Mouse (Mus musculus) kidney, embryonic 16.5 days (tissue): ENCODE measurements around the gene Ttc3. TPM values are rescaled to one million over a fixed set of nuclear protein-coding genes. Genes with fewer than 3 reads are reported as not detected.

Experiments
- ATAC-seq: fragments of 200-750 bp; cut with Nextera tagmentation; 2 replicates; pipeline ENCODE4 v1.8.0; 2017; ENCODE audit warnings: moderate TSS enrichment; ENCODE audit not compliant: low FRiP score, low TSS enrichment
- H3K27ac ChIP-seq: fragments of 300-500 bp; sonication (generic); 2 replicates; pipeline ENCODE4 v1.5.1; 2014; ENCODE audit warnings: low read length
- H3K27me3 ChIP-seq: fragments of 300-500 bp; sonication (generic); 2 replicates; pipeline ENCODE4 v1.6.1; 2014; ENCODE audit warnings: low read length, control low read depth, mixed read lengths; ENCODE audit not compliant: insufficient read depth
- H3K36me3 ChIP-seq: fragments of 300-500 bp; sonication (generic); 2 replicates; pipeline ENCODE4 v1.6.1; 2014; ENCODE audit warnings: low read length, control low read depth, mixed read lengths; ENCODE audit not compliant: insufficient read depth
- H3K4me1 ChIP-seq: fragments of 300-500 bp; sonication (generic); 2 replicates; pipeline ENCODE4 v1.6.1; 2014; ENCODE audit warnings: low read length, control low read depth, mixed read lengths; ENCODE audit not compliant: insufficient read depth
- H3K4me2 ChIP-seq: fragments of 300-500 bp; sonication (generic); replicated peaks from 2 replicates; pipeline ENCODE4 v1.6.1; 2014; ENCODE audit warnings: low read depth, low read length
- H3K4me3 ChIP-seq: fragments of 300-500 bp; sonication (generic); 2 replicates; pipeline ENCODE4 v1.5.1; 2014; ENCODE audit warnings: mild to moderate bottlenecking, low read length
- H3K9ac ChIP-seq: fragments of 300-500 bp; sonication (generic); replicated peaks from 2 replicates; pipeline ENCODE4 v1.6.1; 2014; ENCODE audit warnings: low read length
- H3K9me3 ChIP-seq: fragments of 300-500 bp; sonication (generic); 2 replicates; pipeline ENCODE4 v1.6.1; 2016; ENCODE audit warnings: low read length, control low read depth
- WGBS: fragments of 180-500 bp; shearing (Covaris S2); extraction: QIAGEN DNeasy Blood & Tissue Kit; methylation state at CpG from one replicate; pipeline ENCODE4 v1.1.7; 2014; 5-methylcytosine and 5-hydroxymethylcytosine counted together
- polyA plus RNA-seq: library from polyadenylated mRNA; unstranded; fragments of >200 nt; fragmentation: Nextera tagmentation; extraction: Ambion mirVana; gene quantifications from 2 replicates; pipeline ENCODE4 v1.2.1, GENCODE M21; 2015

The Ttc3 gene
- polyA plus RNA-seq, 1 experiment from 2014 or later, result 201 TPM

DNA sequence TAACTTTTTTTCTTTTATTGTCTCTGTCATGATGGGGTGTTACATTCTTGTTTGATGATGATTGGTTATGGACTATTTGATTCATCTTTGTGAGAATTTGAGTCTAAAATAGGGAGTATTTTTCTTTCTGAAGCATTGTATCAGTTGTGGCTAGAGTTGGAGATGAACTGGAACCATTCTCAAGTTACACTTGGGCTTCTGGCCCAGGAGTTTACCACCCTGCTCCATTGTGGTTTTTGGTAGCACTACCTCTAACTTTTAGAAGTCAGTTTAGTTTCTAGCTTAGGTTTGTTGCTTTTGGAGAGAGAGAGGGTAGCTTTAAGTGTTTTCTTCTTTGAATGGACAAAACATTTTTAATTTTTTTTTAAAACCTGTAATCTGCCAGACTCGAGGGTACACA is 9.0 kb downstream of the Ttc3 start:
- Histone ChIP-seq H3K9me3 (no peaks in the 10 kb centered on the region), H3K4me3 (no peak overlapping the region), H3K27me3 (no peaks in the 10 kb centered on the region), H3K27ac (no peak overlapping the region), H3K4me1 (peaks cover 4% of the 10 kb centered on the region; the same call in 1 of the 2 replicates), H3K36me3 (no peaks in the 10 kb centered on the region), H3K9ac (no peak overlapping the region), H3K4me2 (no peak overlapping the region)
- 74% methylated on average over 1 of the region's 1 CpGs for WGBS
- ATAC-seq, result no peak

DNA sequence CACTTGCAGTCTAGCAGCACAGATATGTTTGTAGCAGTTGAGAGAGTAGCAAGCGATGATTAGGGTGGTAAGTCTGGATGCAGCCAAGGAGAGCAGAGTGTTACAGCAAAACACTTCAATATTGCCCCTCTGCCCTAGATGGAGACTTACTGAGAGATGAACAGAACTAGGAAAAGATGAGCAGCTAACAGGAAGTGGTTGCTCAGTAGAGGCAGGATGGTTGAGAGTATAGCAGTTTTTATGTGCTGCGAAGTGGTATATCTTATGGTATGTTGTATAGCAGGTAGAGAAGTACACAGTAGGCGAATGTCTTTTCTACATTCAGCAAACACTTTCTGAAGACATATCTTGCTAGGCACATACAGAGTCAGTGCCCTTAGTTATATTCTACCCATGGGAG is 12.9 kb downstream of the Ttc3 start:
- H3K27me3 ChIP-seq, result no peaks in the 10 kb centered on the region
- H3K4me1 ChIP-seq, result no peaks in the 10 kb centered on the region
- H3K36me3 ChIP-seq, result no peaks in the 10 kb centered on the region
- no peak overlapping the region for H3K27ac ChIP-seq
- no peak overlapping the region for H3K4me3 ChIP-seq
- 96% methylated on average over 3 of the region's 3 CpGs for WGBS
- no peaks in the 10 kb centered on the region for H3K9me3 ChIP-seq
- H3K4me2 ChIP-seq, result no peak overlapping the region
- no peak for ATAC-seq
- H3K9ac ChIP-seq, result no peak overlapping the region

DNA sequence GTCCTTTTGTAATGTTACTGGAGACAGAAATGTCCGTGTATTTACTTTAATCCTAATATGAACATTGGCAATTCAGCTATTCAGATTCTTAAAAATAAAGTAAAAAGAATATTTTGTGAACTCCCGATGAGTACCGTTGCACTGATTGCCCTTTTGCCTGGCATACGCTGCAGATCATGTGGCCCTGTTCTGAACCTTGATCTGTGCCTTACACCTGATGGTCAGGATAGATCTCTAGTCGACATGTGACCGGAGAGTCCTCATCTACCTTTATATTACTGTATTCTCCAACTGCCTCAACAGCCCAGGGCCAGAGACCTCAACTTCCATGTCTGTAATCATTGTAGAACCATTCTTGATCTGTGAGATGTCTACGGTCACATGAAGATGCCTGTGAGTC is 17.3 kb downstream of the Ttc3 start:
- H3K27me3 ChIP-seq, result no peaks in the 10 kb centered on the region
- no peak overlapping the region for H3K9ac ChIP-seq
- 0 out of 2 replicates have a peak, but pooled peaks cover 3% of the 10 kb centered on the region for H3K36me3 ChIP-seq
- H3K4me3 ChIP-seq, result no peak overlapping the region
- no peak for ATAC-seq
- no peak overlapping the region for H3K27ac ChIP-seq
- WGBS, result 96% methylated on average over 7 of the region's 7 CpGs
- no peak overlapping the region for H3K4me2 ChIP-seq
- no peaks in the 10 kb centered on the region for H3K9me3 ChIP-seq
- no peaks in the 10 kb centered on the region for H3K4me1 ChIP-seq

DNA sequence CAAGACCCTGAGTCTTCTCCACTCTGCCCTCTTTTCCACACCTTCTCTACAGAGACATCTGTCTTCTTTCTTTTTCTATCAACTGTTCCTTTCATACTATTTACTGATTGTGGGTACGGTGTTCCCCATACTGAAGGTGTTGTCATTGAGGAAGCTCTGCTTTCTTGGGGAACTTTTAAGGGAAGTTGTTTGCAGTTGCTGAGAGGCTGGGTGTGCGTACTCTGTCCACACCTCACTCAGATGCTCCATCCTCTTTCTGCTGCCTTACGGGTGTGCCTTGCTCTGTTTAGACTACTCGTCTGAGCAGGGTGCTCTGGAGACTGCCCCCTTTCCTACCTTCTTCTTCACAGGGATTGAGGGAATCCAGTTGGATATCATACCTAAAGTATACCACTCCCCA is 21.9 kb downstream of the Ttc3 start:
- H3K4me3 ChIP-seq, result no peak overlapping the region
- no peak for ATAC-seq

DNA sequence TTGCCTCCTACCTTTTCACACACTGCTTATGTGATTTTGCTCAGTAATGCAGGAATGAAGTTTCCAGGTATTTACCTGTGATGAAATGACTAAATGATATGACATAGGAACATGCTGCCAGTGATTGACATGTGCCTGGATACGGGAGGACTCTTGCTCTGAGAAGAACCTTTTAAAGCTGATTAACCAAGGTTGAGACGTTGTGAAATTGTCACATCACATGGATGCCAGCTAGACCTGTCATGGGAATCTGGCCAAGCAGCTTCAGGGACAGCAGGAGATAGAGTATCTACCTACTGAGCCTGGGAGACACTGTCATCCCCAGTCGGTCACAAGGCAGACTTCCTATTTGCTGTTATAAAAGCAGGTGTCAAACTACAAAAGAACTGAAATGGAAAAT is 24.6 kb downstream of the Ttc3 start:
- no peak overlapping the region for H3K4me2 ChIP-seq
- no peak overlapping the region for H3K27ac ChIP-seq
- ATAC-seq, result no peak
- H3K9me3 ChIP-seq, result no peaks in the 10 kb centered on the region
- H3K36me3 ChIP-seq, result peaks cover 15% of the 10 kb centered on the region; the same call in 1 of the 2 replicates
- no peak overlapping the region for H3K4me3 ChIP-seq
- H3K27me3 ChIP-seq, result no peaks in the 10 kb centered on the region
- peaks cover under 1% of the 10 kb centered on the region; the same call in 1 of the 2 replicates for H3K4me1 ChIP-seq
- H3K9ac ChIP-seq, result no peak overlapping the region
- WGBS, result 79% methylated on average over 3 of the region's 3 CpGs

More for the DNA sequence above, 21.9 kb downstream of the Ttc3 start:
- no peak overlapping the region for H3K9ac ChIP-seq
- WGBS, result 90% methylated on average over 4 of the region's 4 CpGs
- H3K9me3 ChIP-seq, result no peaks in the 10 kb centered on the region
- H3K4me2 ChIP-seq, result no peak overlapping the region
- no peaks in the 10 kb centered on the region for H3K4me1 ChIP-seq
- H3K27ac ChIP-seq, result no peak overlapping the region
- H3K27me3 ChIP-seq, result no peaks in the 10 kb centered on the region
- H3K36me3 ChIP-seq, result peaks cover 15% of the 10 kb centered on the region; the same call in 1 of the 2 replicates

DNA sequence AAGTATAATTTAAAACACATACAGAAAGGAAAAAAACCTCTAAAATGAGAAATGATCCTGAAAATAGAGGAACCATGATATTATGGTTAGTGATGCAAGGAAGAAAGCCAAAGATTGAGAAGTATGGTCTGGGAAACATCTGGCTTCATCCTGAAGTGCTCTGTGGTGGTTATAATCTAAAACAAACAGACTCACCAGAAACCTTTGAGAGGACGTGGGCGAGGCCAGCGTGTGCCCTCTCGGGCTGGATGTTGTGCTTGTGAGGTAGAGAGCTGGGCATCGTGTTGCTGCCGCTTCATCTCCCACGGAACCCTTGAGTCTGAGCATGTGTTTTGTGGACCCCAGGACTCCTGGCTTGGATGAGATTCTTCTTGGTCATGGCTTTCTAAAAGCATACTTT is 26.2 kb downstream of the Ttc3 start:
- Histone ChIP-seq H3K4me2 (no peak overlapping the region), H3K4me3 (no peak overlapping the region), H3K36me3 (peaks cover 15% of the 10 kb centered on the region; the same call in 1 of the 2 replicates), H3K4me1 (peaks cover 13% of the 10 kb centered on the region), H3K27ac (no peak overlapping the region), H3K27me3 (no peaks in the 10 kb centered on the region), H3K9ac (no peak overlapping the region), H3K9me3 (no peaks in the 10 kb centered on the region)
- WGBS, result 79% methylated on average over 7 of the region's 7 CpGs
- ATAC-seq, result no peak

DNA sequence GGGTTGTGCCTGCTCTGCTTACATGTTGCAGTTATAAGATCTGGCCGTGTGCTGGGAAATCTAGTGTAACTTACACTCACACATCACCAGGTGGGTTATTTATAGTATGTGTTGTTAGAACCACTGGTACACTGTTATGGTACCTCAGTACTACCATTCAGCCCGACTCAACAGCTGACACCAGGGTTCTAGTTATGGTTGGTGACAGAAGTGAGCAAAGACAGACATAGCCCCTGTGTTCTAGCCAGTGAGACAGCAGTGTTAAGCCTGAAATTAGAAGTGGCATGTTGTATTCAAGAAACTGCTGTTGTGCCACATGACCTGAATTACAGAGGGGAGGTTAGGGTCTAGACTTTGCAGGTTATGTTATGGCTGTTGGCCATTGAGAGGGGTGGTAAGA is 28.7 kb downstream of the Ttc3 start:
- Histone ChIP-seq H3K27ac (no peak overlapping the region), H3K4me1 (peaks cover 17% of the 10 kb centered on the region), H3K4me3 (no peak overlapping the region), H3K4me2 (no peak overlapping the region), H3K36me3 (peaks cover 12% of the 10 kb centered on the region; the same call in 1 of the 2 replicates), H3K9ac (no peak overlapping the region; the same call in 1 of the 2 replicates), H3K9me3 (no peaks in the 10 kb centered on the region), H3K27me3 (no peaks in the 10 kb centered on the region)
- 70% methylated on average over 2 of the region's 2 CpGs for whole genome bisulfite sequencing
- ATAC-seq, result no peak

DNA sequence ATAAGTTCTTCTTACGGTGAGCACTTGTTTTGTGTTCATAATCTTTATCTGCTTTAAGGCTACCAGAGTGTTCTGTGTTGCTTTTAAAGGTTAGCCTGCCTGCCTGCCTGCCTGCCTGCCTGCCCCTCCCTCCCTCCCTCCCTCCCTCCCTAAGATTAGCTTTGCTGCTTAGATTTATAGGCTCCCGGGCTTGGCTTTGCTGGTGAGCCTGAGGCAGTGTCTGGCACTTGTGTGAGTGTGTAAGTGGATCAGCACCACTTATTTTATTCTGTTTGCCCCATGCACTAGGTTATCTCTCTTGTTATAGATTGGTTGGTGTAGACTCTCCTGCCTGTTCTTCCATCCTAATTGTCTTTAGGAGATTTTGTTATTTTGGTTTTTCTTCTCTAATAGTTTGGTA is 31.2 kb downstream of the Ttc3 start:
- Histone ChIP-seq H3K9me3 (no peaks in the 10 kb centered on the region), H3K4me3 (no peak overlapping the region), H3K9ac (no peak overlapping the region), H3K27ac (no peak overlapping the region), H3K4me1 (peaks cover 17% of the 10 kb centered on the region), H3K27me3 (no peaks in the 10 kb centered on the region), H3K4me2 (no peak overlapping the region), H3K36me3 (0 out of 2 replicates have a peak, but pooled peaks cover 5% of the 10 kb centered on the region)
- WGBS, result 20% methylated on average over 2 of the region's 2 CpGs
- peak; percentile 49; the same call in 1 of the 2 replicates for ATAC-seq

DNA sequence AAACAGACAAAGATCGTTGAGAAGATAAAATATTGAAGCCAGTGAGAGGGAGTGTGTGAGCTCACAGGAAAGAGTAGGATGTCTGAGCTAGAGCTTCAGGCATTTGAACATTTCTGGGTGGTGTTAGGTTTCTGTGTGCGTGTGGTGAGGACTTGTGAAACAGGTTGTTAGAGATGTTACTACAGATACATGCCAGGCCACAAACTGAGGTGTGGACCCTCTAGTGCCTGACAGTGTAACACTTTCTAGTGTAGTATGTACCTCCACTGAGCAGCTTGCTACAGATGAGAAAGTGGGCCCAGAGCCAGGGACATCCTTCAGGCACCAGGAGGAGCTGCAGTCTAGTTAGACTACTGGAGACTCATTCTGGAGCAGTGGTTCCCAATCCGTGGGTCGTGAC is 31.8 kb downstream of the Ttc3 start:
- Histone ChIP-seq H3K27me3 (no peaks in the 10 kb centered on the region), H3K9me3 (no peaks in the 10 kb centered on the region), H3K36me3 (peaks cover 3% of the 10 kb centered on the region; the same call in 1 of the 2 replicates), H3K9ac (no peak overlapping the region), H3K4me2 (no peak overlapping the region), H3K4me1 (peaks cover 17% of the 10 kb centered on the region), H3K27ac (no peak overlapping the region), H3K4me3 (no peak overlapping the region)
- WGBS, result 63% methylated on average over 4 of the region's 4 CpGs
- ATAC-seq, result 0 out of 2 replicates have a peak, but pooled peaks have one; percentile 35

DNA sequence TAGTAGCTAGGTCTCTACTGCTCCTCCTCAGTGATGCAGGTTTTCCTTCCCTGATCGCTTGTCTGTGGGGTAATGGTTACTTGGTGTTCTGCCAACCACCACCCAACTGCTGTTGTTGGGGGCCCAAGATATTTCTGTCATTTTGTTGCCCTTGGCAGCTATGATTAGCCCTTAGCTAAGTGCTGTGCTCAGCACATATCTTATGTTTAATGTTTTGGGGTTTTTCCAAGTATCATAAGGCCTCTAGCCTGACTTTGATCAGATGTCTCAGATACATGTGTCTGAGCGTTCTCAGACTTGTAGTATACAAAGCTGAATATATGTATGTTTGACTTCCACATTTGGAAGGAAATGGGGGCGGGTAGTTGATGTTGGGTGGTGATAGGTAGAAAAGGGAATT is 40.9 kb downstream of the Ttc3 start:
- Histone ChIP-seq H3K9ac (no peak overlapping the region), H3K27ac (no peak overlapping the region), H3K4me1 (no peaks in the 10 kb centered on the region), H3K4me2 (no peak overlapping the region), H3K9me3 (no peaks in the 10 kb centered on the region), H3K36me3 (peaks cover 23% of the 10 kb centered on the region), H3K4me3 (no peak overlapping the region), H3K27me3 (no peaks in the 10 kb centered on the region)
- ATAC-seq, result no peak
- 76% methylated on average over 3 of the region's 3 CpGs for WGBS
